Mouse (Mus musculus): Measurements from ENCODE around the gene Rnf224. TPM values are rescaled to one million over a fixed set of nuclear protein-coding genes. Genes with fewer than 3 reads are reported as not detected.

Gene Rnf224
- total and polyA plus RNA-seq, 3 experiments: not detected

GRCm38 (mm10) chr2:25239766-25240165 is 3.2 kb upstream of the Rnf224 start:
- no peak for DNase-seq (ENCODE audit: extremely low read depth)
- dilution Hi-C loops (cut with MboI; ENCODE audit: extremely low pct_ligation_motif_present, extremely low pct_unique_long_range_greater_than_20kb, low sequenced_read_pairs) (no loop called here), in situ Hi-C loops (cut with MboI; ENCODE audit: low pct_ligation_motif_present, low pct_unique_long_range_greater_than_20kb, low sequenced_read_pairs) (no loop called here)
- peaks cover 2 to 14% of the 10 kb centered on the region in 2 experiments for H3K36me3 ChIP-seq (replicated peaks in 1 of 2; ENCODE audit: control insufficient read depth in 1 of 2, insufficient read depth in 1 of 2, low read length in 1 of 2)
- TF ChIP-seq RAD21 (IDR thresholded peaks at IDR 0.05; ENCODE audit: low read depth, low read length): no peak
- TF ChIP-seq CTCF (conservative IDR thresholded peaks at IDR 0.05 in 1 of 2, IDR thresholded peaks at IDR 0.05 in 1 of 2; ENCODE audit: low read depth in 2 of 2, low read length in 2 of 2): no peak
- no peak for TF ChIP-seq BHLHE40 (IDR thresholded peaks at IDR 0.05; ENCODE audit: low read depth, low read length)
- TF ChIP-seq ZC3H11A (IDR thresholded peaks at IDR 0.05; ENCODE audit: low read depth, low read length): no peak
- no peak for TF ChIP-seq CHD2 (IDR thresholded peaks at IDR 0.05; ENCODE audit: low read length)
- no peak overlapping the region for H3K9ac ChIP-seq (ENCODE audit: insufficient read depth, low read depth)
- H3K4me2 ChIP-seq (ENCODE audit: insufficient read depth, low read depth, poor library complexity, severe bottlenecking): no peak overlapping the region
- peaks cover 61% of the 10 kb centered on the region for H3K27me3 ChIP-seq (replicated peaks)
- no peak overlapping the region for H3K4me3 ChIP-seq (replicated peaks in 1 of 3; ENCODE audit: low read depth in 2 of 3, low read length in 2 of 3, poor library complexity in 1 of 3)
- no peaks in the 10 kb centered on the region for H3K79me2 ChIP-seq (replicated peaks; ENCODE audit: control insufficient read depth, extremely low read depth, insufficient read depth, poor library complexity, severe bottlenecking)
- peaks cover 12 to 16% of the 10 kb centered on the region in 2 experiments for H3K4me1 ChIP-seq (ENCODE audit: control insufficient read depth in 1 of 2, insufficient read depth in 2 of 2)
- H3K27ac ChIP-seq (ENCODE audit: insufficient read depth, low read depth): no peak overlapping the region
- no peaks in the 10 kb centered on the region for H3K9me3 ChIP-seq (replicated peaks; ENCODE audit: low read length)

GRCm38 (mm10) chr2:25238106-25238505 is 1.5 kb upstream of the Rnf224 start:
- DNase-seq (ENCODE audit: extremely low read depth): no peak
- no peaks in the 10 kb centered on the region for H3K79me2 ChIP-seq (replicated peaks; ENCODE audit: control insufficient read depth, extremely low read depth, insufficient read depth, poor library complexity, severe bottlenecking)
- no peak for TF ChIP-seq POLR2AphosphoS2 (IDR thresholded peaks at IDR 0.05; ENCODE audit: low read depth, low read length)
- TF ChIP-seq MXI1 (IDR thresholded peaks at IDR 0.05; ENCODE audit: low read depth, low read length): no peak
- TF ChIP-seq NRF1 (IDR thresholded peaks at IDR 0.05; ENCODE audit: low read depth, low read length): no peak
- no peak for TF ChIP-seq TBP (conservative IDR thresholded peaks at IDR 0.05; ENCODE audit: low read depth, low read length)
- TF ChIP-seq JUND (conservative IDR thresholded peaks at IDR 0.05; ENCODE audit: low read depth, low read length): no peak
- no peak for TF ChIP-seq ZC3H11A (IDR thresholded peaks at IDR 0.05; ENCODE audit: low read depth, low read length)
- no peak for TF ChIP-seq HCFC1 (IDR thresholded peaks at IDR 0.05; ENCODE audit: low read depth, low read length)
- TF ChIP-seq PAX5 (IDR thresholded peaks at IDR 0.05; ENCODE audit: low read length): no peak
- no peak for TF ChIP-seq RAD21 (IDR thresholded peaks at IDR 0.05; ENCODE audit: low read depth, low read length)
- no peak for TF ChIP-seq CHD1 (IDR thresholded peaks at IDR 0.05; ENCODE audit: low read depth, low read length)
- TF ChIP-seq JUN (IDR thresholded peaks at IDR 0.05; ENCODE audit: insufficient read depth, low read depth, low read length): no peak
- H3K36me3 ChIP-seq (replicated peaks in 1 of 2; ENCODE audit: control insufficient read depth in 1 of 2, insufficient read depth in 1 of 2, low read length in 1 of 2): no peaks in the 10 kb centered on the region
- no peak overlapping the region for H3K4me3 ChIP-seq (replicated peaks in 1 of 3; ENCODE audit: low read depth in 2 of 3, low read length in 2 of 3, poor library complexity in 1 of 3)
- dilution Hi-C loops (cut with MboI; ENCODE audit: extremely low pct_ligation_motif_present, extremely low pct_unique_long_range_greater_than_20kb, low sequenced_read_pairs): no loop called here
- H3K9ac ChIP-seq (ENCODE audit: insufficient read depth, low read depth): no peak overlapping the region
- H3K27ac ChIP-seq (ENCODE audit: insufficient read depth, low read depth): no peak overlapping the region
- peaks cover 77% of the 10 kb centered on the region for H3K27me3 ChIP-seq (replicated peaks)
- no peaks in the 10 kb centered on the region for H3K9me3 ChIP-seq (replicated peaks; ENCODE audit: low read length)
- in situ Hi-C loops (cut with MboI; ENCODE audit: low pct_ligation_motif_present, low pct_unique_long_range_greater_than_20kb, low sequenced_read_pairs): no loop called here
- no peak overlapping the region for H3K4me2 ChIP-seq (ENCODE audit: insufficient read depth, low read depth, poor library complexity, severe bottlenecking)
- peaks cover 12 to 21% of the 10 kb centered on the region in 2 experiments for H3K4me1 ChIP-seq (ENCODE audit: control insufficient read depth in 1 of 2, insufficient read depth in 2 of 2)

- DNase-seq (ENCODE audit: extremely low read depth): no peak
- in situ Hi-C loops (cut with MboI; ENCODE audit: low pct_ligation_motif_present, low pct_unique_long_range_greater_than_20kb, low sequenced_read_pairs) (no loop called here), dilution Hi-C loops (cut with MboI; ENCODE audit: extremely low pct_ligation_motif_present, extremely low pct_unique_long_range_greater_than_20kb, low sequenced_read_pairs) (no loop called here)
- H3K9me3 ChIP-seq (replicated peaks; ENCODE audit: low read length): no peaks in the 10 kb centered on the region
- peaks cover 83% of the 10 kb centered on the region for H3K27me3 ChIP-seq (replicated peaks)
- H3K4me2 ChIP-seq (ENCODE audit: insufficient read depth, low read depth, poor library complexity, severe bottlenecking): no peak overlapping the region
- TF ChIP-seq ZC3H11A (IDR thresholded peaks at IDR 0.05; ENCODE audit: low read depth, low read length): no peak
- no peak for TF ChIP-seq NELFE (IDR thresholded peaks at IDR 0.05; ENCODE audit: low read depth, low read length)
- TF ChIP-seq USF1 (IDR thresholded peaks at IDR 0.05; ENCODE audit: low read depth, low read length): no peak
- TF ChIP-seq RAD21 (IDR thresholded peaks at IDR 0.05; ENCODE audit: low read depth, low read length): no peak
- TF ChIP-seq BHLHE40 (IDR thresholded peaks at IDR 0.05; ENCODE audit: low read depth, low read length): no peak
- TF ChIP-seq TCF12 (IDR thresholded peaks at IDR 0.05; ENCODE audit: low read depth, low read length): no peak
- no peak for TF ChIP-seq USF2 (conservative IDR thresholded peaks at IDR 0.05; ENCODE audit: low read depth, low read length)
- TF ChIP-seq POLR2AphosphoS2 (IDR thresholded peaks at IDR 0.05; ENCODE audit: low read depth, low read length): no peak
- TF ChIP-seq UBTF (IDR thresholded peaks at IDR 0.05; ENCODE audit: low read depth, low read length): no peak
- TF ChIP-seq ZMIZ1 (IDR thresholded peaks at IDR 0.05; ENCODE audit: low read depth, low read length): no peak
- TF ChIP-seq ELF1 (IDR thresholded peaks at IDR 0.05; ENCODE audit: low read depth, low read length): no peak
- TF ChIP-seq JUND (conservative IDR thresholded peaks at IDR 0.05; ENCODE audit: low read depth, low read length): no peak
- TF ChIP-seq TBP (conservative IDR thresholded peaks at IDR 0.05; ENCODE audit: low read depth, low read length): no peak
- no peak for TF ChIP-seq RCOR1 (conservative IDR thresholded peaks at IDR 0.05; ENCODE audit: low read depth, low read length)
- no peak for TF ChIP-seq ETS1 (conservative IDR thresholded peaks at IDR 0.05; ENCODE audit: low read depth, low read length)
- no peak for TF ChIP-seq JUN (IDR thresholded peaks at IDR 0.05; ENCODE audit: insufficient read depth, low read depth, low read length)
- no peak for TF ChIP-seq E2F4 (IDR thresholded peaks at IDR 0.05; ENCODE audit: insufficient replicate concordance, low read depth, low read length)
- H3K79me2 ChIP-seq (replicated peaks; ENCODE audit: control insufficient read depth, extremely low read depth, insufficient read depth, poor library complexity, severe bottlenecking): no peaks in the 10 kb centered on the region
- H3K4me1 ChIP-seq (ENCODE audit: control insufficient read depth in 1 of 2, insufficient read depth in 2 of 2): peaks cover 12 to 21% of the 10 kb centered on the region in 2 experiments
- H3K27ac ChIP-seq (ENCODE audit: insufficient read depth, low read depth): no peak overlapping the region
- no peaks in the 10 kb centered on the region for H3K36me3 ChIP-seq (replicated peaks in 1 of 2; ENCODE audit: control insufficient read depth in 1 of 2, insufficient read depth in 1 of 2, low read length in 1 of 2)
- no peak overlapping the region for H3K9ac ChIP-seq (ENCODE audit: insufficient read depth, low read depth)
- H3K4me3 ChIP-seq (replicated peaks in 1 of 3; ENCODE audit: low read depth in 2 of 3, low read length in 2 of 3, poor library complexity in 1 of 3): no peak overlapping the region
Observed at GRCm38 (mm10) chr2:25237522-25237921, 935 bp upstream of the Rnf224 start.

Data from CH12.LX (cell line).